ENCODE assay signal across 23 mouse cellular contexts in genomic region chr10:42580951-42581277, GRCm38 (mm10). TPM values are rescaled to one million over a fixed set of nuclear protein-coding genes. Genes with fewer than 3 reads are reported as not detected.
A peak's percentile ranks its signal among the peaks of the same experiment; 100 is the strongest.
DNase-seq lines count a peak whose midpoint lies in the region; ATAC-seq and TF ChIP-seq lines count a peak whose summit lies in the region.
"Had no signal": no experiment of that assay in that cellular context is flagged by ENCODE, and none has a peak within 500 bp of the region (broad histone marks: within the 10 kb centered on the region; RNA-seq: fewer than 3 reads in every experiment).

No protein-coding gene starts in this region.

- H3K4me2 ChIP-seq in lung, embryonic 14.5 days, result no peak overlapping the region
- H3K4me2 ChIP-seq in forebrain, postnatal 0 days (ENCODE audit: low read depth), result peak overlapping the region; percentile 75
- peak overlapping the region; percentile 2; the same call in 1 of the 2 replicates for H3K4me2 ChIP-seq in midbrain, postnatal 0 days (ENCODE audit: low read depth, low read length, poor library complexity, severe bottlenecking)
- H3K4me2 ChIP-seq: embryonic facial prominence, embryonic 15.5 days; heart, embryonic 11.5 days; liver, embryonic 11.5 days; lung, embryonic 15.5 days had no signal

- H3K36me3 ChIP-seq in lung, embryonic 14.5 days (ENCODE audit: insufficient read depth), result no peaks in the 10 kb centered on the region
- no peaks in the 10 kb centered on the region for H3K36me3 ChIP-seq in forebrain, postnatal 0 days (ENCODE audit: insufficient read depth)
- H3K36me3 ChIP-seq in midbrain, postnatal 0 days (ENCODE audit: insufficient read depth, low read length), result no peaks in the 10 kb centered on the region
- H3K36me3 ChIP-seq: embryonic facial prominence, embryonic 15.5 days; lung, embryonic 15.5 days had no signal

- no peaks in the 10 kb centered on the region for H3K4me1 ChIP-seq in lung, embryonic 14.5 days (ENCODE audit: insufficient read depth)
- peaks cover 12% of the 10 kb centered on the region for H3K4me1 ChIP-seq in forebrain, postnatal 0 days (ENCODE audit: insufficient read depth)
- H3K4me1 ChIP-seq in midbrain, postnatal 0 days (ENCODE audit: insufficient read depth, low read length), result no peaks in the 10 kb centered on the region

- no peak overlapping the region for H3K4me3 ChIP-seq in lung, embryonic 14.5 days (ENCODE audit: low read depth, low read length)
- H3K4me3 ChIP-seq in forebrain, postnatal 0 days (ENCODE audit: low read depth, low read length), result peak overlapping the region; percentile 34; the same call in 1 of the 2 replicates
- peak overlapping the region; percentile 14; the same call in 1 of the 2 replicates for H3K4me3 ChIP-seq in midbrain, postnatal 0 days (ENCODE audit: low read depth, low read length)
- H3K4me3 ChIP-seq: embryonic facial prominence, embryonic 15.5 days; lung, embryonic 15.5 days had no signal

- TF ChIP-seq CTCF in lung, embryonic 14.5 days (IDR thresholded peaks at IDR 0.05; ENCODE audit: low read depth), result no peak
- no peak for TF ChIP-seq CTCF in forebrain, postnatal 0 days (IDR thresholded peaks at IDR 0.05; ENCODE audit: low read depth)
- TF ChIP-seq CTCF in midbrain, postnatal 0 days (IDR thresholded peaks at IDR 0.05), result no peak

- H3K27me3 ChIP-seq in lung, embryonic 14.5 days (ENCODE audit: insufficient read depth, low read length), result peaks cover 96% of the 10 kb centered on the region
- peaks cover 7% of the 10 kb centered on the region for H3K27me3 ChIP-seq in forebrain, postnatal 0 days (ENCODE audit: insufficient read depth, low read length)
- peaks cover 70% of the 10 kb centered on the region for H3K27me3 ChIP-seq in midbrain, postnatal 0 days (ENCODE audit: insufficient read depth, low read length)

- H3K9ac ChIP-seq in lung, embryonic 14.5 days, result no peak overlapping the region
- peak overlapping the region; percentile 14; the same call in 1 of the 2 replicates for H3K9ac ChIP-seq in forebrain, postnatal 0 days
- no peak overlapping the region for H3K9ac ChIP-seq in midbrain, postnatal 0 days (replicated peaks; ENCODE audit: low read length, poor library complexity, severe bottlenecking)
- H3K9ac ChIP-seq: embryonic facial prominence, embryonic 15.5 days; lung, embryonic 15.5 days had no signal

- H3K9me3 ChIP-seq in lung, embryonic 14.5 days (ENCODE audit: low read depth, low read length), result no peaks in the 10 kb centered on the region
- no peaks in the 10 kb centered on the region for H3K9me3 ChIP-seq in forebrain, postnatal 0 days (ENCODE audit: low read length)
- H3K9me3 ChIP-seq in midbrain, postnatal 0 days (ENCODE audit: low read length), result no peaks in the 10 kb centered on the region
- H3K9me3 ChIP-seq: embryonic facial prominence, embryonic 15.5 days; lung, embryonic 15.5 days had no signal

- peak; percentile 35 for DNase-seq in embryo, embryonic 10.5 days (ENCODE audit: low spot score)
- DNase-seq in embryo, embryonic 10 days (ENCODE audit: low spot score), result no peak
- peak; percentile 5 for DNase-seq in lung, embryonic 14.5 days
- no peak for DNase-seq in lung, postnatal 14 days
- no peak for DNase-seq in forebrain, postnatal 0 days
- no peak for DNase-seq in midbrain, postnatal 0 days (ENCODE audit: low spot score)
- DNase-seq in lung, postnatal 10 days, result no peak
- no peak for DNase-seq in right cerebral cortex, postnatal 25 days
- DNase-seq: adrenal gland, adult 2 months; cerebellum, adult 11-12 months; cerebellum, postnatal 36 days; gastrocnemius, postnatal 10 days; heart, postnatal 14 days; kidney, adult 2 months had no signal

- WGBS in lung, embryonic 14.5 days, result 5% methylated on average over 7 of the region's 7 CpGs
- 11% methylated on average over 7 of the region's 7 CpGs for WGBS in forebrain, postnatal 0 days
- WGBS in midbrain, postnatal 0 days, result 19% methylated on average over 7 of the region's 7 CpGs

- no peak overlapping the region for H3K27ac ChIP-seq in lung, embryonic 14.5 days (ENCODE audit: low read depth)
- H3K27ac ChIP-seq in forebrain, postnatal 0 days (ENCODE audit: low read depth, low read length), result no peak overlapping the region
- H3K27ac ChIP-seq in midbrain, postnatal 0 days (ENCODE audit: low read depth, low read length), result no peak overlapping the region
- H3K27ac ChIP-seq: embryonic facial prominence, embryonic 15.5 days; hindbrain, postnatal 0 days; lung, embryonic 15.5 days had no signal

- no peak for ATAC-seq in lung, embryonic 14.5 days (ENCODE audit: insufficient read depth)
- no peak for ATAC-seq in forebrain, postnatal 0 days
- no peak for ATAC-seq in midbrain, postnatal 0 days (ENCODE audit: low FRiP score)
- ATAC-seq: CD4-positive, CD25-positive, alpha-beta regulatory T cell, adult 4 months; hindbrain, postnatal 0 days had no signal

RNA-seq across cellular contexts. Expression of gene Nr2e1, which starts 2.5 kb away (rescaled TPM):
- not detected in 2 replicates for polyA plus RNA-seq in lung, embryonic 14.5 days (2014; fragmentation: Nextera tagmentation; extraction: Ambion mirVana)
- total RNA-seq in forebrain, postnatal 0 days (2014; rRNA removed), result 3.9 and 6.2 TPM in 2 replicates
- 8.3 and 10.2 TPM in 2 replicates for polyA plus RNA-seq in forebrain, postnatal 0 days (2015; fragmentation: Nextera tagmentation; extraction: Ambion mirVana)
- 1.3 and 3.2 TPM in 2 replicates for total RNA-seq in midbrain, postnatal 0 days (2014; rRNA removed)
- 3.2 and 3.6 TPM in 2 replicates for polyA plus RNA-seq in midbrain, postnatal 0 days (2015; fragmentation: Nextera tagmentation; extraction: Ambion mirVana)
- total RNA-seq: adrenal gland, adult 2 months; gastrocnemius, postnatal 10 days; heart, postnatal 14 days; megakaryocyte progenitor cell, adult 5-6 weeks; MEL; neutrophil, adult 5-6 weeks had no signal
- polyA plus RNA-seq: adrenal gland, adult 2 months; CD4-positive, CD25-positive, alpha-beta regulatory T cell, adult 4 months; hindbrain, postnatal 0 days; kidney, adult 2 months; liver, embryonic 11.5 days; lung, embryonic 15.5 days had no signal

RNA-seq across cellular contexts. Expression of gene Ostm1, which starts 2.7 kb away (rescaled TPM):
- polyA plus RNA-seq in lung, embryonic 14.5 days (2014; fragmentation: Nextera tagmentation; extraction: Ambion mirVana), result 10.7 and 11.9 TPM in 2 replicates
- total RNA-seq in forebrain, postnatal 0 days (2014; rRNA removed), result 42.9 and 44.6 TPM in 2 replicates
- polyA plus RNA-seq in forebrain, postnatal 0 days (2015; fragmentation: Nextera tagmentation; extraction: Ambion mirVana), result 35.2 and 39.2 TPM in 2 replicates
- 41.8 and 46.6 TPM in 2 replicates for total RNA-seq in midbrain, postnatal 0 days (2014; rRNA removed)
- 39.5 and 40.0 TPM in 2 replicates for polyA plus RNA-seq in midbrain, postnatal 0 days (2015; fragmentation: Nextera tagmentation; extraction: Ambion mirVana)

Comparison
In these comparisons a context has a peak if more than half of its experiments do, and no peak if none do; other contexts are left out.
1. DNase-seq: peak in embryo, embryonic 10.5 days (single experiment) and lung, embryonic 14.5 days (single experiment); none in embryo, embryonic 10 days (single experiment), lung, postnatal 14 days (single experiment), forebrain, postnatal 0 days (single experiment), midbrain, postnatal 0 days (single experiment), lung, postnatal 10 days (single experiment) and right cerebral cortex, postnatal 25 days (single experiment).